Mouse (Mus musculus) liver, postnatal 0 days (tissue): ENCODE results near the gene Zbtb43. TPM values are rescaled to one million over a fixed set of nuclear protein-coding genes. Genes with fewer than 3 reads are reported as not detected.
A peak's percentile ranks its signal among the peaks of the same experiment; 100 is the strongest.

Experiments
- ATAC-seq: fragments of 200-750 bp; cut with Nextera tagmentation; 2 replicates; pipeline ENCODE4 v1.8.0; 2017; ENCODE audit warnings: mild to moderate bottlenecking, moderate library complexity
- DNase-seq: peaks from one replicate; pipeline ENCODE4 v3.0.0-alpha.2; 2016
- H3K27ac ChIP-seq: fragments of 300-500 bp; sonication (generic); 2 replicates; pipeline ENCODE4 v1.5.1; 2014; ENCODE audit warnings: antibody characterized with exemption, moderate library complexity, mild to moderate bottlenecking, low read depth
- H3K27me3 ChIP-seq: fragments of 300-500 bp; sonication (generic); 2 replicates; pipeline ENCODE4 v1.6.1; 2014; ENCODE audit warnings: low read length, control low read depth, mixed read lengths; ENCODE audit not compliant: insufficient read depth
- H3K36me3 ChIP-seq: fragments of 300-500 bp; sonication (generic); replicated peaks from 2 replicates; pipeline ENCODE4 v1.6.1; 2014; ENCODE audit warnings: mild to moderate bottlenecking, control low read depth, low read length, moderate library complexity, mixed read lengths; ENCODE audit not compliant: insufficient read depth
- H3K4me1 ChIP-seq: fragments of 300-500 bp; sonication (generic); 2 replicates; pipeline ENCODE4 v1.6.1; 2014; ENCODE audit warnings: antibody characterized with exemption, mild to moderate bottlenecking, control low read depth; ENCODE audit not compliant: insufficient read depth
- H3K4me2 ChIP-seq: fragments of 300-500 bp; sonication (generic); 2 replicates; pipeline ENCODE4 v1.6.1; 2014; ENCODE audit warnings: low read depth, mild to moderate bottlenecking, low read length, moderate library complexity, mixed read lengths
- H3K4me3 ChIP-seq: fragments of 300-500 bp; sonication (generic); 2 replicates; pipeline ENCODE4 v1.5.1; 2014; ENCODE audit warnings: low read depth, low read length
- H3K9ac ChIP-seq: fragments of 300-500 bp; sonication (generic); replicated peaks from 2 replicates; pipeline ENCODE4 v1.6.1; 2014; ENCODE audit warnings: mild to moderate bottlenecking, moderate library complexity
- H3K9me3 ChIP-seq: fragments of 300-500 bp; sonication (generic); 2 replicates; pipeline ENCODE4 v1.6.1; 2016; ENCODE audit warnings: mild to moderate bottlenecking, control low read depth, low read length, mixed read lengths
- CTCF ChIP-seq: sonication (generic); IDR thresholded peaks from 2 replicates; pipeline ENCODE4 v1.5.1; 2016; ENCODE audit warnings: antibody characterized with exemption, low read depth
- EP300 ChIP-seq: IDR thresholded peaks from 2 replicates; pipeline ENCODE4 v1.6.1; 2016; ENCODE audit warnings: antibody characterized with exemption, low read depth, mild to moderate bottlenecking
- WGBS: fragments of 180-500 bp; shearing (Covaris S2); extraction: QIAGEN DNeasy Blood & Tissue Kit; methylation state at CpG from one replicate; pipeline ENCODE4 v1.1.7; 2014; ENCODE audit not compliant: insufficient replicate concordance; 5-methylcytosine and 5-hydroxymethylcytosine counted together
- polyA plus RNA-seq: library from polyadenylated mRNA; unstranded; fragments of >200 nt; fragmentation: Nextera tagmentation; extraction: Ambion mirVana; gene quantifications from 2 replicates; pipeline ENCODE4 v1.2.1, GENCODE M21; 2015

Zbtb43 gene
- polyA plus RNA-seq, 1 experiment from 2014 or later, result 8.0 TPM

DNA sequence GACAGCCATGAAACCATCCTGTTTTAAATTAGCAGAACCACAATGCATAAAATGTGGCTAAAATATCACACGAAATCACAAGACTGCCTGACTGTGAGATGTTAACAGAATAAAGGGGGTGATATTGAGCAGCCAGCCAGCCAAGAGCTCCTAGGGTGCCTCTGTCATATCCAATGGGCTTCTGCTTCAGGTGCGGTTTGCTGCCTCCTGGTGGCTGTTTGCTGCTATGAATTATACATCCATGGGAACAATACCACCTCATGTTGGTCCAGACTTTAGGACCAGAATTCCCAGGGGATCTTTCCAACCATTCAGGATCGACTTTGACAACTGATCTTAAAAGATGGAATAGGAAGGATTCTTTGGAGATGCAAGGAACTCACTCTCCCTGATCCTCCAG, 27.3 kb upstream of the Zbtb43 start:
- WGBS, result 35% methylated on average over 3 of the region's 3 CpGs
- TF ChIP-seq EP300 (no peak), CTCF (peak; percentile 59)
- peak; percentile 26 for DNase-seq
- Histone ChIP-seq H3K4me1 (no peaks in the 10 kb centered on the region), H3K36me3 (no peaks in the 10 kb centered on the region), H3K9me3 (no peaks in the 10 kb centered on the region), H3K4me3 (no peak overlapping the region), H3K9ac (no peak overlapping the region), H3K4me2 (no peak overlapping the region), H3K27ac (no peak overlapping the region), H3K27me3 (no peaks in the 10 kb centered on the region)
- ATAC-seq, result no peak

DNA sequence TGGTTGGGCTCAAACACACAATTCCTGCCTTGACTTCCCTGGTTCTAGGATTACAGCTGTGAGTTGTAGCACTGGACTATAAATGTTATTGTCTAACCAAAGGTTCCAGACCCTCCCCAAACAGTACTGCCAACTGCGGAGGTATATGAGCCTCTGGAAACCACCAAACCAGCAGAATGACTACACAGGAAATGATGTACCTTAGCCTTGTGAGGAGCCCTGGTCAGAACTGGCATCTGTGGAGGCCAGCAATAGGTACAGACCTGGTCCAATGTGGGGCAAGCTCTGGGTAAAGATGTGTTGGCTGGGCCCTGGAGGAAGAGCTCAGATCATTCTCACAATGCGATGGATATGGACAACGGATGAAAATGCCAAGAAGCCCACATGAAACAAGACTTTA, 23.7 kb upstream of the Zbtb43 start:
- Histone ChIP-seq H3K4me1 (no peaks in the 10 kb centered on the region), H3K9ac (no peak overlapping the region), H3K27ac (no peak overlapping the region), H3K4me2 (no peak overlapping the region), H3K4me3 (no peak overlapping the region), H3K27me3 (no peaks in the 10 kb centered on the region), H3K9me3 (no peaks in the 10 kb centered on the region), H3K36me3 (no peaks in the 10 kb centered on the region)
- ATAC-seq (no peak), DNase-seq (no peak)
- 71% methylated on average over 3 of the region's 3 CpGs for WGBS
- TF ChIP-seq EP300 (no peak), CTCF (no peak)

GRCm38 (mm10) chr2:33489565-33489964, 21.2 kb upstream of the Zbtb43 start:
- H3K9me3 ChIP-seq, result no peaks in the 10 kb centered on the region
- no peaks in the 10 kb centered on the region for H3K27me3 ChIP-seq
- no peak overlapping the region for H3K27ac ChIP-seq
- H3K4me2 ChIP-seq, result no peak overlapping the region
- H3K4me3 ChIP-seq, result no peak overlapping the region
- no peak for ATAC-seq
- H3K36me3 ChIP-seq, result no peaks in the 10 kb centered on the region
- no peaks in the 10 kb centered on the region for H3K4me1 ChIP-seq
- DNase-seq, result no peak
- WGBS, result 62% methylated on average over 10 of the region's 10 CpGs
- no peak overlapping the region for H3K9ac ChIP-seq
- TF ChIP-seq EP300 (no peak), CTCF (peak; percentile 40)

DNA sequence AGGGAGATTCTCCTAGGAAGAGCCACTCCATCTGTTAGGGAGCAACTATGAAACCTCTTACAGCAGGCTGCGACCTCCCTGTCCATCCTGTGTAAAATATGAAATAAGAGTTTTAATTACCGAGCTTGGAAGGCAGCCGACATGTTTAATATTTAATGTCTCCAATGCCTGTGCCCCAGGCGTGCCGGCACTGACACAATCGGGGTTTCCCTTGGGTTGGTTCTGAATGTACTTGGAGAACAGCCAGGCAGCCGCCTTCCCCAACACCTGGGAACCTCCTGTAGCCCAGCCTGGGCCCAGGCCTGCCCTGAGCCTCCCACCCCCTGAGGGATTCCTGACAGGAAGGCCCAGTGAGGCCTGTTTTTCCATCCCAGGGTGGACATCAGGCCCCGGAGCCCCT, 19.0 kb upstream of the Zbtb43 start:
- Histone ChIP-seq H3K36me3 (no peaks in the 10 kb centered on the region), H3K9ac (no peak overlapping the region)
- DNase-seq, result no peak

GRCm38 (mm10) chr2:33486866-33487265, 18.5 kb upstream of the Zbtb43 start:
- H3K9ac ChIP-seq, result no peak overlapping the region
- H3K4me2 ChIP-seq, result no peak overlapping the region
- peak; percentile 90 for TF ChIP-seq CTCF
- TF ChIP-seq EP300, result no peak
- peak; percentile 76 for DNase-seq
- no peak for ATAC-seq
- H3K27ac ChIP-seq, result no peak overlapping the region
- 8% methylated on average over 9 of the region's 9 CpGs for WGBS
- no peaks in the 10 kb centered on the region for H3K36me3 ChIP-seq
- no peaks in the 10 kb centered on the region for H3K27me3 ChIP-seq
- H3K4me3 ChIP-seq, result no peak overlapping the region
- H3K4me1 ChIP-seq, result no peaks in the 10 kb centered on the region
- H3K9me3 ChIP-seq, result no peaks in the 10 kb centered on the region

More for the DNA sequence above, 19.0 kb upstream of the Zbtb43 start:
- no peak overlapping the region for H3K27ac ChIP-seq
- no peak for ATAC-seq
- TF ChIP-seq CTCF, result no peak
- no peak for TF ChIP-seq EP300
- no peak overlapping the region for H3K4me3 ChIP-seq
- H3K9me3 ChIP-seq, result no peaks in the 10 kb centered on the region
- no peaks in the 10 kb centered on the region for H3K27me3 ChIP-seq
- 74% methylated on average over 8 of the region's 8 CpGs for WGBS
- no peaks in the 10 kb centered on the region for H3K4me1 ChIP-seq
- H3K4me2 ChIP-seq, result no peak overlapping the region

DNA sequence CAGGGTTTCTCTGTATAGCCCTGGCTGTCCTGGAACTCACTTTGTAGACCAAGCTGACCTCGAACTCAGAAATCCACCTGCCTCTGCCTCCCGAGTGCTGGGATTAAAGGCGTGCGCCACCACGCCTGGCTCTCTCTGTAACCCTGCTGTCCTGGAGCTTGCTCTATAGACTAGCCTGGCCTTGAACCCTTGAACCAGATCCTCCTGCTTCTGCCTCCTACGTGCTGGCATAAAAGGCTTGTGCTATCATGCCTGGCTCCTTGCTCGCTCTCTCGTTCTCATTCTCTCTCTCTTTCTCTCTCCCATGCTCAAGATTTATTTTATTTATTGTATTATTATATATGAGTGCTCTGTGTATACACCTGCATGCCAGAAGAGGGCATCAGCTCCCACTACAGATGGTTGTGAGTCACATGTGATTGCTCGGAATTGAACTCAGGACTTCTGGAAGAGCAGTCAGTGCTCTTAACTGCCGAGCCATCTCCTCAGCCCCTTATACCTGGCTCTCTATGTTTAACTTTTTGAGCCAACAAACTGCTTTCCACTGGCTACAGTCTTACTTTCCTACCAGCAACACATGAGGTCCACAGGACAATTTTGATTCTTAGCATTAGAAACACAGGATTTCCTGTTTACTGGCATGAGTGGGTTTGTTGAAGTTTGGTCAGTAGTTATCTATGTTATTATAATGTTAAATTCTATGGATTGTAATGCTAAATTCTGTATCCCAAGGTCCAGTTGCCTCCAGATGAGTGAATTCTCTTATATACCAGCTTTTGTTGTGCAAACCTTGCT, 9.8 kb upstream of the Zbtb43 start:
- no peak overlapping the region for H3K4me3 ChIP-seq
- H3K9ac ChIP-seq, result no peak overlapping the region
- no peak for DNase-seq
- H3K27me3 ChIP-seq, result no peaks in the 10 kb centered on the region
- no peak overlapping the region for H3K4me2 ChIP-seq
- H3K36me3 ChIP-seq, result no peaks in the 10 kb centered on the region
- no peak for TF ChIP-seq EP300
- TF ChIP-seq CTCF, result no peak
- no peaks in the 10 kb centered on the region for H3K4me1 ChIP-seq
- no peak for ATAC-seq
- H3K9me3 ChIP-seq, result no peaks in the 10 kb centered on the region
- 76% methylated on average over 10 of the region's 10 CpGs for WGBS
- H3K27ac ChIP-seq, result no peak overlapping the region
